9 mouse cellular contexts compared by ENCODE assay signal in genomic region chr16:17625488-17626268, GRCm38 (mm10). TPM values are rescaled to one million over a fixed set of nuclear protein-coding genes. Genes with fewer than 3 reads are reported as not detected.
DNase-seq lines count a peak whose midpoint lies in the region; ATAC-seq lines count a peak whose summit lies in the region.
"Had no signal": no experiment of that assay in that cellular context is flagged by ENCODE, and none has a peak within 500 bp of the region (broad histone marks: within the 10 kb centered on the region; RNA-seq: fewer than 3 reads in every experiment).

No protein-coding gene starts in this region.

- ATAC-seq in forebrain, embryonic 12.5 days (ENCODE audit: low FRiP score): 0 out of 2 replicates have a peak, but pooled peaks have one; percentile 41
- peak; percentile 47; the same call in 1 of the 2 replicates for ATAC-seq in neural tube, embryonic 13.5 days (ENCODE audit: low read depth)
- no peak for ATAC-seq in neural tube, embryonic 15.5 days (ENCODE audit: low FRiP score)
- peak; percentile 73 for ATAC-seq in granulocyte monocyte progenitor cell, adult 5-6 weeks (replicated peaks; ENCODE audit: poor library complexity, severe bottlenecking)

- no peaks in the 10 kb centered on the region for H3K27me3 ChIP-seq in forebrain, embryonic 12.5 days
- H3K27me3 ChIP-seq in forebrain, embryonic 10.5 days (ENCODE audit: poor library complexity, severe bottlenecking): no peaks in the 10 kb centered on the region
- H3K27me3 ChIP-seq in neural tube, embryonic 13.5 days: no peaks in the 10 kb centered on the region
- no peaks in the 10 kb centered on the region for H3K27me3 ChIP-seq in neural tube, embryonic 15.5 days (replicated peaks)
- no peaks in the 10 kb centered on the region for H3K27me3 ChIP-seq in splenic B cell, adult 2 months (ENCODE audit: control insufficient read depth, insufficient read depth, low read length, poor library complexity, severe bottlenecking)

- 74% methylated on average over 8 of the region's 8 CpGs for WGBS in forebrain, embryonic 12.5 days
- 77% methylated on average over 8 of the region's 8 CpGs for WGBS in forebrain, embryonic 10.5 days
- WGBS in neural tube, embryonic 13.5 days: 69% methylated on average over 8 of the region's 8 CpGs
- 68% methylated on average over 8 of the region's 8 CpGs for WGBS in neural tube, embryonic 15.5 days

- no peak overlapping the region for H3K27ac ChIP-seq in forebrain, embryonic 12.5 days
- no peak overlapping the region for H3K27ac ChIP-seq in forebrain, embryonic 10.5 days
- no peak overlapping the region for H3K27ac ChIP-seq in neural tube, embryonic 13.5 days (replicated peaks)
- no peak overlapping the region for H3K27ac ChIP-seq in neural tube, embryonic 15.5 days (replicated peaks)

- H3K36me3 ChIP-seq in forebrain, embryonic 12.5 days (replicated peaks): peaks cover 81% of the 10 kb centered on the region
- peaks cover 97% of the 10 kb centered on the region for H3K36me3 ChIP-seq in forebrain, embryonic 10.5 days (replicated peaks)
- peaks cover 83% of the 10 kb centered on the region for H3K36me3 ChIP-seq in neural tube, embryonic 13.5 days
- peaks cover 81% of the 10 kb centered on the region for H3K36me3 ChIP-seq in neural tube, embryonic 15.5 days
- H3K36me3 ChIP-seq in splenic B cell, adult 2 months (ENCODE audit: control insufficient read depth, insufficient read depth, low read length, poor library complexity, severe bottlenecking): peaks cover 6% of the 10 kb centered on the region

- no peak overlapping the region for H3K9ac ChIP-seq in forebrain, embryonic 12.5 days
- no peak overlapping the region for H3K9ac ChIP-seq in neural tube, embryonic 13.5 days
- H3K9ac ChIP-seq in neural tube, embryonic 15.5 days (replicated peaks): no peak overlapping the region

- H3K4me3 ChIP-seq in forebrain, embryonic 12.5 days (replicated peaks): no peak overlapping the region
- no peak overlapping the region for H3K4me3 ChIP-seq in forebrain, embryonic 10.5 days
- no peak overlapping the region for H3K4me3 ChIP-seq in neural tube, embryonic 13.5 days
- no peak overlapping the region for H3K4me3 ChIP-seq in neural tube, embryonic 15.5 days (replicated peaks)
- H3K4me3 ChIP-seq: myocyte had no signal

- H3K4me2 ChIP-seq in forebrain, embryonic 12.5 days: no peak overlapping the region
- no peak overlapping the region for H3K4me2 ChIP-seq in neural tube, embryonic 13.5 days
- H3K4me2 ChIP-seq in neural tube, embryonic 15.5 days: no peak overlapping the region

- no peak for DNase-seq in forebrain, embryonic 10.5 days (ENCODE audit: extremely low spot score, low spot score)
- DNase-seq in splenic B cell, adult 2 months (ENCODE audit: low read depth, low spot score): peak; percentile 46
- no peak for DNase-seq in urinary bladder, adult 2 months (ENCODE audit: low spot score)
- DNase-seq in gastrocnemius, adult 8-10 months (ENCODE audit: low spot score in 2 of 2): no peak

- 0 out of 2 replicates have a peak, but pooled peaks cover 1% of the 10 kb centered on the region for H3K4me1 ChIP-seq in forebrain, embryonic 12.5 days
- peaks cover 3% of the 10 kb centered on the region for H3K4me1 ChIP-seq in forebrain, embryonic 10.5 days
- peaks cover 3% of the 10 kb centered on the region for H3K4me1 ChIP-seq in neural tube, embryonic 13.5 days (replicated peaks)
- peaks cover 6% of the 10 kb centered on the region; the same call in 1 of the 2 replicates for H3K4me1 ChIP-seq in neural tube, embryonic 15.5 days

- no peaks in the 10 kb centered on the region for H3K9me3 ChIP-seq in forebrain, embryonic 12.5 days
- H3K9me3 ChIP-seq in forebrain, embryonic 10.5 days: no peaks in the 10 kb centered on the region
- H3K9me3 ChIP-seq in neural tube, embryonic 13.5 days: no peaks in the 10 kb centered on the region
- no peaks in the 10 kb centered on the region for H3K9me3 ChIP-seq in neural tube, embryonic 15.5 days (replicated peaks)

RNA-seq across cellular contexts. Expression of gene Smpd4, which starts 6.5 kb away (rescaled TPM):
- polyA plus RNA-seq in forebrain, embryonic 12.5 days (2016; fragmentation: Nextera tagmentation; extraction: Ambion mirVana): 43.6 and 52.8 TPM in 2 replicates
- 65.6 and 66.6 TPM in 2 replicates for polyA plus RNA-seq in forebrain, embryonic 10.5 days (2016; fragmentation: Nextera tagmentation; extraction: Ambion mirVana)
- 23.3 and 23.4 TPM in 2 replicates for polyA plus RNA-seq in neural tube, embryonic 13.5 days (2015; fragmentation: Nextera tagmentation; extraction: Ambion mirVana)
- 25.8 and 28.8 TPM in 2 replicates for polyA plus RNA-seq in neural tube, embryonic 15.5 days (2015; fragmentation: Nextera tagmentation; extraction: Ambion mirVana)
- total RNA-seq in granulocyte monocyte progenitor cell, adult 5-6 weeks (2014; fragmentation: Nextera tagmentation): 69.2 and 77.1 TPM in 2 replicates
- 39.3 and 54.7 TPM in 2 replicates for total RNA-seq in granulocyte monocyte progenitor cell, adult 5-6 weeks (2017)
- 33.1 and 36.3 TPM in 2 replicates for polyA plus RNA-seq in urinary bladder, adult 2 months (2012; rRNA removed)
- total RNA-seq in gastrocnemius, adult 8-10 months (2022): 10 to 100 TPM in 3 of 4 experiments, 1 to 10 TPM in 1; 8.8 to 13.8 (median 12.1) TPM

RNA-seq across cellular contexts. Expression of gene Ccdc74a, which starts 20.6 kb away (rescaled TPM):
- 5.8 and 6.3 TPM in 2 replicates for polyA plus RNA-seq in forebrain, embryonic 12.5 days (2016; fragmentation: Nextera tagmentation; extraction: Ambion mirVana)
- 7.0 and 7.1 TPM in 2 replicates for polyA plus RNA-seq in forebrain, embryonic 10.5 days (2016; fragmentation: Nextera tagmentation; extraction: Ambion mirVana)
- 8.2 and 10.0 TPM in 2 replicates for polyA plus RNA-seq in neural tube, embryonic 13.5 days (2015; fragmentation: Nextera tagmentation; extraction: Ambion mirVana)
- polyA plus RNA-seq in neural tube, embryonic 15.5 days (2015; fragmentation: Nextera tagmentation; extraction: Ambion mirVana): 13.7 and 14.0 TPM in 2 replicates
- not detected in 2 replicates for total RNA-seq in granulocyte monocyte progenitor cell, adult 5-6 weeks (2014; fragmentation: Nextera tagmentation)
- total RNA-seq in granulocyte monocyte progenitor cell, adult 5-6 weeks (2017): not detected in 2 replicates
- 1.5 and 2.7 TPM in 2 replicates for polyA plus RNA-seq in urinary bladder, adult 2 months (2012; rRNA removed)
- total RNA-seq in gastrocnemius, adult 8-10 months (2022): under 1 TPM in 2 of 4 experiments, not detected in 2; 0.41 to 0.81 TPM

RNA-seq across cellular contexts. Expression of gene Slc7a4, which starts 42.7 kb away (rescaled TPM):
- 5.5 and 6.6 TPM in 2 replicates for polyA plus RNA-seq in forebrain, embryonic 12.5 days (2016; fragmentation: Nextera tagmentation; extraction: Ambion mirVana)
- 2.2 and 2.7 TPM in 2 replicates for polyA plus RNA-seq in forebrain, embryonic 10.5 days (2016; fragmentation: Nextera tagmentation; extraction: Ambion mirVana)
- 16.4 and 20.1 TPM in 2 replicates for polyA plus RNA-seq in neural tube, embryonic 13.5 days (2015; fragmentation: Nextera tagmentation; extraction: Ambion mirVana)
- 40.4 and 46.1 TPM in 2 replicates for polyA plus RNA-seq in neural tube, embryonic 15.5 days (2015; fragmentation: Nextera tagmentation; extraction: Ambion mirVana)
- total RNA-seq in granulocyte monocyte progenitor cell, adult 5-6 weeks (2014; fragmentation: Nextera tagmentation): 2.9 and 3.9 TPM in 2 replicates
- total RNA-seq in granulocyte monocyte progenitor cell, adult 5-6 weeks (2017): 1.5 and 2.0 TPM in 2 replicates
- polyA plus RNA-seq in urinary bladder, adult 2 months (2012; rRNA removed): 12.4 and 17.0 TPM in 2 replicates
- under 1 TPM in 2 of 4 experiments, not detected in 2; 0.19 to 0.40 TPM for total RNA-seq in gastrocnemius, adult 8-10 months (2022)
